Mouse (Mus musculus) induced T-regulatory cell, adult 2 months (primary cell): ENCODE results near the gene Sys1.

Experiments
- DNase-seq: peaks from one replicate; pipeline ENCODE4 v3.0.0-alpha.2; 2012; ENCODE audit warnings: low read depth

The Sys1 gene

DNA sequence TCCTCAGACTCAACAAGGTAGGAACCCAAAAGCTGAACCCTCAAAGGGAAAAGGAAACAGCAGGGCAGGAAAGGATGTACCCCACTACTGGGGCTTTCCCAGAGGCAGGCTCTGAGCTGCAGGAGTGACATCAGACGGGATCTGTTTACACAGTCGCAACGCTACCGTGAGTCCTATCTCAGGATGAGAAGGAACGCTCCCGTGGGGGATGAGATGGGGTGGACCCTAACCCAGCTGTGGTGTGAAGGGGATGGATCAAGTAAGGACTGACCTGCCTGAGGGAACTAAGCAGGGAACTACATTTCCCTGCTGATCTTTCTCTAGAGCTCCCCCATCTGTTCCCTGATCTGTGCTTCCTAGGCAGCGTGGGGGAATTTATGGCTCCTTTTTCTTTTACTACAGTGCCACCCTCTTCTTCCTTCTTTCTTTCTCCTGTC lies at the start of gene Sys1:
TSS of gene Sys1 (plus strand) at position 101 of the 437 bp plus-strand sequence.
- DNase-seq, result peak; percentile 81

DNA sequence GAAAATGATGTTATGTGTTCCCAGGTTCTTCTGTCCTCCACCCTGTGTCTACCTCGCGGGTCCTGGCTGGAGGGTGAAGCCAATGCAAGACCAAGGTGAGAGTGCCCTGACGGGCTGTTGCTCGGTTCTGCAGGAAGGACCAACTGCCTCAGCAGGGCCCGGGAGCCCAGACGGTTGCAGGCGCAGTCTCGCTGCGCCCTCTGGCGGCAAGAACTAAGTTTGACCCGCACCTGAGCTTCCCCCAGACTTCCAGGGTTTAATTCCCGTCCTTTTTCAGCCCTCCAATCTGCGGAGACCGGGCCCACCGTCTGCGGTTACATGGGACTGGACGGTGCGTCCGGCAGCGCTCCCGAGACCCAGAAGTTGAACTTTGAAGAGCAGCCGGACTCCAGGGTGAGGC lies 49.1 kb upstream of the Sys1 start:
- DNase-seq, result peak; percentile 69

DNA sequence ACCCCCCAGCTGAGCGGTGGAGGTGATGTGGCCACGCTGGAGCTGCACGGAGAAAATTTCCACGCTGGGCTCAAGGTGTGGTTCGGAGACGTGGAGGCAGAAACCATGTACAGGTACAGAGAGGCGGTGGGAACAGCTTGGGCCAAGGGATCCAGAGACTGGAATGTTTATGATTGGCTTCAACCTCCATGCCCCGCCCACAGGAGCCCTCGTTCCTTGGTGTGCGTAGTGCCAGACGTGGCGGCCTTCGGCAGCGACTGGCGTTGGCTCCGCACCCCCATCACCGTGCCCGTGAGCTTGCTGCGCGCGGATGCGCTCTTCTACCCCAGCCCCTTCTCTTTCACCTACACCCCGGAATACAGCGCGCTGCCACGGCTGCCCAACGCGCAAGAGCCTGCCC lies 42.6 kb upstream of the Sys1 start:
- no peak for DNase-seq

DNA sequence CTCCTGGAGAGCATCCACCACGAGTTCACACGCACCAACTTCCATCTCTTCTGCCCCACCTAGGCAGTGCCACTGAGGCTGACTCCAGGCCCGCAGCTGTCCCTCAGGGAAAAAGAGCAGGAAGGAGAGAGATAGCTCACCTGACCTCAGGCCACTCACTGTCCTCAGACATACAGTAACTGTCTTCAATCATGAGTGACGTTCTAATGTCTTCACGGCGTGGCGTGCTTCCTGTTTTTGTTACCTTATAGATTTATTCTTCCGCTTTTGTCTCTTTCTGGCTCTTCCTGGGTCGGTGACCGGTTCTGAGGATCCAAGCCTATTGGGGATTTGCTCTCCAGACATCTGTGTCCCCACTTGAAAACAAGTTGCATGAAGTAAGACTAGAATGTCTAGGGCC lies 42.2 kb upstream of the Sys1 start:
- no peak for DNase-seq

DNA sequence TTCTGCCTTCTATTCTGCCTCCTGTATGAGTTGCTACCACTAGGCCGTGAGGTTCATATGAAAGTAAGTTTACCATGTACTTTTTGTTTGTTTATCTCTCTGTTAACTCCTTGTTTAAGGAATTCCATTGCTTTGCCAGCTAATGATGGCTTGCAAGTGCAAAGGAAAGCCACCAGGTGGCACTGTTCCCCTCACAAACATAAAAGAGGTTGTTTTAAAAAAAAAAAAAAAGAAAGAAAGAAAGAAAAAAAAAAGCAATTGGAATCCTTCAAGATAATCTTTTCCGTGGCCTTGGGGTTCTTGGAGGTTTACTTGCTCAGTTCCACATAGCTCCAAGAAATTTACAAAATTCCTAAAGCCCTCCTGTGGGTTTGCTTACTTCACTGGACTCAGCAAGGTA lies 39.6 kb upstream of the Sys1 start:
- peak; percentile 71 for DNase-seq

DNA sequence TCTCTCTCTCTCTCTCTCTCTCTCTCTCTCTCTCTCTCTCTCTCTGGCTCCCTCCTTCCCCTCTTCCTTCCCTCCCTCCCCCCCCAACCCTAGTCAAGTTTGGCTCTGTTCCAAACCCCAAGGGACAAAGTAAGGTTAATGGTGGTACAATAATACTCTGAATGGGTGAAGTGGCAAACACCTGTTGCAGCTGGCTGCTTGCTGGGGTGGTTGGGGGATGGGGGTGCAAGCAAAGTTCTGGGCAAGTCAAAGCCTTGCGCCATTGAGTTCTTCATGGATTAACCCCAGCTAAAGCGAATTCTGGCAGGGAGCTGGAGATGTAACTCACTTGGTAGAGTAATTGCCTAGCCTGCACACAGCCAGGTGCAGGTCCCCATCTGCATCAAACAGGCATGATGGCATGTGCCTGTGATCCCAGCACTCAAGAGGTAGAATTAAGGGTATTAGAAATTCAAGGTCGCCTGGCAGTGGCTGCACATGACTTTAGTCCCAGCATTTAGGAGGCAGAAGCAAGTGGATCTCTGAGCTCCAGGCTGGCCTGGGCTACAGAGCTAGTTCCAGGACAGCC lies 38.4 kb upstream of the Sys1 start:
- DNase-seq, result no peak

DNA sequence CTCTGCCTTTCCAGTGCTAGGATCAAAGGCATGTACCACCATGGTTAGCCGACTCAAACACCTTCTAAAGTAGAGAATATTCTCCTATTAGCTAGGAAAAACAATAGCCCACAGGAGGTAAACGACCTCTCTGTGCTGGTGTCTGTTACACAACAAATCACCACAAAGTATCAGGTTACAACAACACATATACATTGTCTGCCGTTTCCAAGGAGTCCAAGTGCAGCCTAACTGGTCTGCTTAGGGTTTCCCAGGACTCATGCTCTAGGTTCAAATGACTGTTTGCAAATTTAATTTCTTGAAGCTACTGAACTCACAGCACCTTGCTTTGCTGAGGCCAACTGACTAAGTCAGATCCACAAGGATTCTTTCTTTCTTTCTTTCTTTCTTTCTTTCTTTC lies 37.3 kb upstream of the Sys1 start:
- DNase-seq, result no peak

DNA sequence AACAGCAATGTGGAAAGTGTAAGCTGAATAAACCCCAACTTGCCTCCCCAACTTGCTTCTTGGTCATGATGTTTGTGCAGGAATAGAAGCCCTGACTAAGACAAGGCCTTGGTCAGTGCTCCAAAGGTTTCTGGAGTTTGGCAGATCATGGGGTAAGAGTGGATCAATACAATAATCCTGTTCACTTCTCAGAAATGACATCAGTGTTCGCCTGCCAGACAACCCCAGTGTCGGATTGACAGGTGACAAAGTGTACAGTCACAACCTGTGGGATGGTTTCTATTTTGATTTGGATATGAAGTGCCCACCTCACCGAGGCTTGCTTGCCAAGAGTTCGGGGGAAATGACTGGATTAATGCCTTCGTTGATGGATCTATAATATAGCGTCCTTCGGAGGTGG lies 35.5 kb upstream of the Sys1 start:
- no peak for DNase-seq

DNA sequence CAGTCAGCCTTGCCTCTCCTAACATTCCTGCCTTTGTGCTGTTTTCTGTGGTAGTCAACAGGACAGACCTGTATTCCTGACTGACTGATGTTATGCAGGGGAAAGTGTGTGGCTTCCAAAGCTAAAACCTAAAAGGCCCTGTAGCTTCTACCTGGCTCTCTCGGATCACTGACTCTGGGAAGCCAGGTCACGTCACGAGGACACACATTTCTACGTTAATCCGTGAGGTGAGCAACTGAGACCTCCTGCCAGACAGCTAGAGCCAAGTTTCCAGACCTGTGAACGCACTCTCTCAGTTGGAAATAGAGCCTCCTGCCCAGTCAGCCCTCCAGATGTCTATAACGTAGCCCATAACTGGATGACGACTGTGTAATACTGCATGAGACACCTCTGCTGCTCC lies 34.8 kb upstream of the Sys1 start:
- DNase-seq, result no peak

DNA sequence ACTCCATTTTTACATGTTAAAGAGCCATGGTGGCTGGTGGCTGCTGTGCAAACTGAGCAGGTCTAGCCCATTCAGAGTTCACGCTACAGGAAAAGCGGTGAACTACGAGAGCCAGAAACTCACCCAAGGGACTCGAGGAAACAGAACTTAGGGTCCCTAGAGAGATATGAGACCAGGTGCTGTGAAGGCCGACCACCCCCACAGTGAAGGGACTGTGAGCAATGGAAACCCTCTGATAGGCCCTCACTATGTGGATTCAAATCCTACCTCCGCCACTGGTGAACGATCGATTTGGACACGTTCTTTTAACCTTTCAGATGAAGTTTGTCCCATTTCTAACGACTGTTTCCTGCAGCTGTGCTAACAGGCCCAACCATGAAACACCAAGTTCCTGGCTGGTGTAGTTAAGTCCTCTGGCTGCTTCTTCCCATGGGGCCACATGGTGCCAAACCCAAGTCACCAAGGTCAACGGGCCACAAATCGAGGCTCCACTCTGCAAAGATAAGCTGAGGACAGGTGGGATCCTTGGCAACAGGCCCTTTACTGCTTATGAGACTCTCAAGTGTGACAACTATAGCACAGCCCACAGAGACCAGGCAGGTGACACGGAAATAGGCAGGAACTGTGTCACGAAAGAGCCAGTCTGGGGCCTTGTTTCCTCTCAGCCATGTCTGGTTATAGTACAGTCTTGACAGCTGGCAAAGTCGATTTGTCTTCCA lies 33.9 kb upstream of the Sys1 start:
- no peak for DNase-seq

DNA sequence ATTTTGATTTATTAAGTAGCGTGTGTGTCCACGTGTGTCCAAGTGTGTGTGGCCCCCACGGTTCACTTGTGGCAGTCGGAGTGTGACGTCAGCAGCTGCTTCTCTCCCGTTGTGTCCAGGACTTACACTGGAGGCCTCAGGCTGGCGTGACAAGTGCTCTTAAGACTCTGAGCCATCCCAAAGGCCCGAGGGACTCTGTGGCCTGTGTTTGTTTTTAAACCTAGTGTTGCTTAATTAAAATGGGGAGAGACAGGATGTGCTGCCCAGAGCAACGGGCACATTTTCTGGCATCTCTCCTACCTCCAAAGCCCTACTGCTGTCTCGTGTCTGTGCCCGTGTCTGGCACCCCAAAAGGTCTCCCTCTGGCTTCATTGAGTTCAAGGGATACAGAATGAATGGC lies 33.3 kb upstream of the Sys1 start:
- DNase-seq, result no peak

DNA sequence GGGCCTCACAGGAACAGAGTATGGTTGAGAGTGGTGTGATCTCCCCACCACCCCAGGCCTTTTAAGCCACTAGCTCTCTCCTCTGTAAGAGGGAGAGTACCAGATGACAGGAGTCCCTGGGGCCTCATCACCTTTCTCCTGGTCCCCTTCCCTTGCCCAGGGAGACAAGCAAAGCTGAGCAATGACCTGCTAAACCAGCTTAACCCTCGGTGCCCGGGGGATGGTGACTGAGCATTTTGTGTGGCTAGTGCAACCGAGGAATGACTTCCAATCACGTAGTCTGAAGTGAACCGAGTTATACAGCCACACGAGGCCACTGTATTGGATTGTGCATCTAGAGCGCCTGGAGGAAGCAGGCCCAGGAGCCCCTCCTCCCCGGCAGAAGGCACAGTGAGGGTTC lies 32.4 kb upstream of the Sys1 start:
- DNase-seq, result no peak

DNA sequence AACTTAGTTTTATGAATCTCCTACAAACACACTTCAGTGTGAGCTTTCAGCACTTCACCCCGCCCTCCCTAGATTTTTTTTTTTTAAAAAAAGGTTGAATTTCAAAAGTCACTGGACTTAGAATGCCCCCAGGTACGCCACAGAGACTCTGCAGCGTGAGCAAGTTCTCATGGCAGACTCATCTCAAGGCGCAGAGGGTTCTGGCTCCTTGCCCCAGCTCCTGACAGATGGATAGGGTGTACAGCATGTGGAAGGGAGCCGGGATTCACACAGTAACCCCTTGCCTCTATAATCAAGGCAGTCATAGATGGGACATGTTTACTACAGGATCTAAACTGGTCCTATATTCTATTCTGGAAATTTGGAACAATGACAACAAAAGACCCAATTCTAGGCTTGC lies 31.4 kb upstream of the Sys1 start:
- no peak for DNase-seq

DNA sequence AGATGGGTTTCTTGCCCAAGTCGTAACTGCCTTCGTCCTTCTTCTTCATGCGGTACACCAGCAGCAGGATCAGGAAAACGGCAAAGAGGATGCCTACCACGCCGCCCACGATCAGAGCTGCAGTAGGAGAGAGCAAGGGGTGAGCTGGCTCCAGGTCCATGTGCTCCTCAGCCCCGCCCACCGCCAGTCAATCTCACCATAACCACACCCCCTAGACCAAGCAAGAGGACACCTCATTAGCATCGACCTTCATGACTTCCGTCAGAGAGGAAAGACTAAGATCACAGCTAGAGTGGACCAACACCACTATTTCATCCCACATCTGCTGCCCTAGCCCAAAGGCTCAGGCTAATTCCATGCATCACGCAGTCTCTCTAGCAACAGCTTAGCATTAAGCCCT lies 30.6 kb upstream of the Sys1 start:
- DNase-seq, result no peak

DNA sequence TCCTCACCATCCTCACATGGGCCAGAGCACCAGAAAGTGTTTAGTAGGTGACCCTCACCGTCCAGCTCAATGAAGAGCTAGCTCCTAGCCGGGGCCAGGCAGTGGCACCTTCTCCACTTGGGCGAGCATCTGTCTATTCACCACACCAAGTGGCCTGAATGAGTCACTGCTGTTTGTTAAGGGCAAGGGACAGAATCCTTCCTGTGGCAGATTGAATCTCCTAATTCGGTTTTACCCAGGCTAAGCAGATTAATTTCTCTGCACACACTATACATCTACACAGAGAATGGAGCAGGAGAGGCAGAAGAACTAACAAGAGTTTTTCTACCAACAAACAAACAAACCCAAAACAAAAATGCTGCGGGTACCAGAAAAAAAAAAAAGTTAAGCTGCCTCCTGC lies 29.8 kb upstream of the Sys1 start:
- DNase-seq, result no peak

DNA sequence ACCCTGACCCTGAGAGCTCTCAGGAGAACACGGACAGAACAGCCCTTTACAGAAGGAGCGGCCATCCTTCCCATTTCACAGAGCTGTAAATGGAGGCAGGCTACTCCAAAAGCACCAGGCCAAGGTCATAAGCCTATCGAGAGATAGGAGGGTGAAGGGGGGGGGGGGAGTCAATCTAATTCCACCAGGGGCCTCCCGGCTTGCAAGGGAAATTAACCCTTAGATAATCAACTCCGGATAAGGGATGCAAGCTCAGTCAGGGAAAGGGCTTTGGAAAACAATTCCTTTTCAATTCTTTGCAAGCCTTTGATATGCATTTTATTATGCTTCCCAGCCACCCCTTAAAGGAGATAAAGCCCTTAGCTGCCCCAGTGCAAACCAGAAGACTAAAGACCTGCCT lies 28.3 kb upstream of the Sys1 start:
- DNase-seq, result no peak

DNA sequence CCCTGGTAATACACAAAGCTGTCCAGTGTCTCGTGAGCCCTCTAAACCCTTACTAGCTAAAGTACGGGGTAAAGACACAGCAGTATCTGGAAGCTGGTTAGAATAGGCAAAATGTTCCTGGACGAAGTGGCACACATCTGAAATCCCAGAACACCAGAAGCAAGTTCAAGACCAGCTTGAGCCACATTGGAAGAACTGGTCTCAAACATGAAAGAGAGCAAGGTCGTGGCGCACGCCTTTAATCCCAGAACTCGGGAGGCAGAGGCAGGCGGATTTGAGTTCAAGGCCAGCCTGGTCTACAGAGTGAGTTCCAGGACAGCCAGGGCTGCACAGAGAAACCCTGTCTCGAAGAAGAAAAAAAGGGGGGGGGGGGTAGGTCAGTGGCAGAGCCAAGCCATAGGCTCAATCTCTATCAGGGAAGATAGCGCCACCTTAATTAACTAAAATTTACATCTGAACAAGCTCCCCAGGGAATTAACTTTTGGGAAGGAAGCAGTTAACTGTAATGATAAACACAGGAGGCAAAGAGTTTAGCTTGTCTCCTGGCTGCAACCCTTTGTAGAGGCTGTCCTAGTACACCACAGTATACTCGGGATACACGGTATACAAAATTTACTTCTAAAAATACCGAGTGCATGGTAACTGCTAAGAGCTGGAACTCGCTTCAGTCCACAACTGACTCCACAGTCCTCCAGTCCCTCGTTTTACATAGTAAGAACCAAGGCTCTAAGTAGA lies 26.7 kb upstream of the Sys1 start:
- no peak for DNase-seq

DNA sequence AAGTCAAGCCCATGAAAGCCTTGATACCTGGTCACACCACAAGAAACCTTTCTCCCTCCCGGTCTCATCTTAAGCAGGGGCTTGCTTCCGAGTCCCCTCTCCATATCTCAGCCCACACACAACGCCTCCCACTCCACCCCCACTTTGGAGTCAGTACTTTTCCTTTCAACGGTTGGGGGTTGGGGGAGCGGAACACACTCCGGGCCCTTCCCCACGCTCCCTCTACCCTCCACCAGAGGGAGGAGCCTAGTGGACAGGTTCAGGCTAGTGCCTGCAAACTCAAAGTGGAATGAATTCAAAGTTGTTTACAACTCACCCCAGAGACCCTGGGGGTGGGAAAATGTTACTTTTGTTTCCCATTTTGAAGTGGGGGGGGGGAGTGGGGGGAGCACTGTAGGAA lies 26.1 kb upstream of the Sys1 start:
- DNase-seq, result no peak

DNA sequence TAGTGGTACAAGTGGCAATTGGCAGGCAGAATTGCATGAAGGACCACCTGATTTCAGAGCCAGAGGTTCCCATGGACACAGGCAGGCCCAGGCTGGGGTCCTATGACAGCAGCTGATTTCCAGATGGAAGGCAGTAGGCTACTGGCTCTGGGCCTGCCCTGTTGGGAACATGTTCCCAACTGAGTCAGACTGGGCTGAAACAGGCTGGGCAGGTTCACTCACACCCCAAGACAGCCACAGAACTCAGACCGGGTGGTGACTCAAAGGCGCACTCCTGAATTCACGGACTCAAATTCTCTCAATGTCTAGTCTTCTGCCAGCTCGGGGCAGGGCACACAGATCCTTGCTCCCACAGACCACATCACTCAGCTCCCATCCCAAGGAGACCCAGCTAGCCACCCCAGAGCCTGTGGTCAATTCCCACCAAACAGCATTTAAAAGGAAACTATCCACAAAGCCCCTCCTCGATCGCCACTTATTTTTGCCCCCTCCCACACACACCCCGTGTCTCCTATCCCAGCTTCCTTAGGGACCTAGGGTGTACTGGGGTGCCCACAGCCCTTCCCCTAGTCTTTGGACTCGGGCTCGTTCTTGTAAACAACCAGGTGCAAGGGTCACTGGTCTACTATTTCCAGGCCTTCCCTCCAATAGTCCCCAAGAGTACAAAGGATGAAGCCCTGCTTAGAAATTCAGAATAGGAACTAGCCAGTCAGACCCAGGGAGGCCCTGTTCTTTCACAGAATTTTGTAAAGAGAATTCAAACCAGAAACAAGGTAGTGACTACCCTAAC lies 24.9 kb upstream of the Sys1 start:
- DNase-seq, result no peak

DNA sequence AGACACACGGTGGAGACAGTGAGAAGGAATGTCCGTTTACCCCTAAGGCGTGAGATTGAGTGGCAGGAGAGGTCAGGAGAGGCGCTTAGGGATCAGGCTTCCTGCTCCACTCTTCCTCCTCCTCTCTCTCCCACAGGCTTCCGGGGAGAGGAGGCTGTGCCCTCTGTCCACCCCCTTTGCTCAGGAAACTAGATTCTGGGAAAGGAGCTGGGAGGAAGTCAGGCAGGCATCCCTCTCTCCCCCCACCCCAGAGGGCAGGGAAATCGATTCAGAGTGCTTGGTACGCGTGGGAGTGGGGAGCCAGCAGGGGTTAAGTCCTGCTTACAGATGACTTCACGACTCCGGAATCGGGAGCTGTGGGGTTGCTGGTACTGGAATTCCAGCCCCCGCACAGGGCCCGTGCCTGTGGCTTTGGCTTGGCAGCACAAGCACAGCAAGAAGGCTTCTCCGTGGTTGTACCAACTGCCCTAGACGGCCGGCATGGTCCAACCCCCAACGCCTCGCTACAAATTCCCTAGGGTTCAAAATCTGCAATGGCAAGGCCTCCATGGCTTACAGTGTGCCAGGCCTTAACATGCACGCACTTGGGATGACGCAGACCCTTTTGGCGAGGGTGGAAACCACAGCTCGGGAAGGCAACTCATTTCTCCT lies 24.1 kb upstream of the Sys1 start:
- no peak for DNase-seq

DNA sequence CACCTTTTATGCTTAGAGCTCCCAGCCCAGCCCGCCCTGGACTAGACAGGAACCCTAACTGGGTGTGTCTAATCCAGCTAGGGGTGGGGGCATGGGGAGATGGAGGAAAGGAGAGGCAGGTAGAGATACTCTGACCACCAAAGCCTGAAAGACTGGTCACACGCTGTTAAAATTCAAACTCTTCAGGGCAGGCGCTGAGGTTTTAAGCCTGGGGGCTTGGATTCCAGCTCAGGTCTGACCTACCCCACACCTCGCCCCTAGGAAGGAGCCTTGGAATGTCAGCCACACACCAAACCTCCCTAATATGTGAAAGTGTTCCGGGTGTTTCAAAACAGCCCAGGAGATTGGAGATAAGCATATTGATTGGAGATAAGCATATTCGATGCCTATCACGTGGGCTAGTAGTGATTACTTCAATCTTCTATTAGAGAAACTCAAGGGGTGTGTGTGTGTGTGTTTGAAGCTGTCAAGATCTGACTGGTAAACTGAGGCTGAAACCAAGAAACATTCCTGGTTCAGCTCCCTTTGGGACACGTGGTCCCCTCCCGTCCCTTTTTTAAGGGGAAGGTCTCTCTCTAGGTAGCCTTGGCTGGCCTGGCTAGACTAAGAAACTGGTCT lies 23.4 kb upstream of the Sys1 start:
- DNase-seq, result no peak

DNA sequence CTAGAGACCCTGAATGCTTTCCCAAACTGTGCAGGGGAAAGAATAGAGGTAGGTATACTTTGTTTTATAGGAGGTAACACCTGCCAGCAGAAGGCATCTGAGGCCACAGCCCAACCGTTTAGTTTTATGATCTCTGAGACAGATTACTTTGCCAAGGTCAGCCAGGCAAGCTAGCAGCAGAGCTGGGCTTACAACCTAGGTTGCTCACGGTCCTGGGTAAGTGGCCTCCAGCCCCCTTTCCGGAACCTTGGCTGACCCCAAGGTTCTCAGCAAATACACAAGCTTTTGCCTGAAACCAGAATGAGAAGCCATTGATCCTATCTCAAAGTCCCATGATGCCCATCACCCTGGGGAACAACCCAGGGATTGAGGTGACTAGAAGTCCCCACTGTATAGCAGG lies 22.1 kb upstream of the Sys1 start:
- no peak for DNase-seq
